Mouse (Mus musculus) limb, embryonic 11.5 days (tissue): Measurements from ENCODE around the gene Gabra6. TPM values are rescaled to one million over a fixed set of nuclear protein-coding genes. Genes with fewer than 3 reads are reported as not detected.

Experiments
- ATAC-seq: fragments of 200-750 bp; cut with Nextera tagmentation; 2 replicates; pipeline ENCODE4 v1.8.0; 2017; ENCODE audit warnings: low read depth; ENCODE audit not compliant: insufficient number of reproducible peaks, low FRiP score, low TSS enrichment
- DNase-seq: peaks from one replicate; pipeline ENCODE4 v3.0.0-alpha.2; 2015; ENCODE audit warnings: low spot score
- H3K27ac ChIP-seq: fragments of 300-500 bp; sonication (generic); replicated peaks from 2 replicates; pipeline ENCODE4 v1.5.1; 2014; ENCODE audit warnings: low read depth, mild to moderate bottlenecking, low read length
- H3K27me3 ChIP-seq: fragments of 300-500 bp; sonication (generic); 2 replicates; pipeline ENCODE4 v1.6.1; 2014; ENCODE audit warnings: mild to moderate bottlenecking, low read length, mixed read lengths; ENCODE audit not compliant: control insufficient read depth, insufficient read depth
- H3K36me3 ChIP-seq: fragments of 300-500 bp; sonication (generic); 2 replicates; pipeline ENCODE4 v1.6.1; 2014; ENCODE audit warnings: mild to moderate bottlenecking, low read length, moderate library complexity, mixed read lengths; ENCODE audit not compliant: control insufficient read depth, insufficient read depth
- H3K4me1 ChIP-seq: fragments of 300-500 bp; sonication (generic); 2 replicates; pipeline ENCODE4 v1.6.1; 2014; ENCODE audit warnings: low read length, mixed read lengths; ENCODE audit not compliant: control insufficient read depth, insufficient read depth
- H3K4me2 ChIP-seq: fragments of 300-500 bp; sonication (generic); 2 replicates; pipeline ENCODE4 v1.6.1; 2014; ENCODE audit warnings: low read depth, mild to moderate bottlenecking, moderate library complexity; ENCODE audit not compliant: severe bottlenecking
- H3K4me3 ChIP-seq: fragments of 300-500 bp; sonication (generic); 2 replicates; pipeline ENCODE4 v1.5.1; 2014; ENCODE audit warnings: low read depth, low read length
- H3K9ac ChIP-seq: fragments of 300-500 bp; sonication (generic); 2 replicates; pipeline ENCODE4 v1.6.1; 2014; ENCODE audit warnings: mild to moderate bottlenecking, low read length
- H3K9me3 ChIP-seq: fragments of 300-500 bp; sonication (generic); 2 replicates; pipeline ENCODE4 v1.6.1; 2016; ENCODE audit warnings: low read length; ENCODE audit not compliant: control insufficient read depth
- WGBS: fragments of 180-500 bp; shearing (Covaris S2); extraction: QIAGEN DNeasy Blood & Tissue Kit; methylation state at CpG from one replicate; pipeline ENCODE4 v1.1.7; 2014; 5-methylcytosine and 5-hydroxymethylcytosine counted together
- polyA plus RNA-seq: library from polyadenylated mRNA; unstranded; fragments of >200 nt; fragmentation: Nextera tagmentation; extraction: Ambion mirVana; gene quantifications from 2 replicates; pipeline ENCODE4 v1.2.1, GENCODE M21; 2014

The Gabra6 gene
- polyA plus RNA-seq, 1 experiment from 2014 or later = not detected

DNA sequence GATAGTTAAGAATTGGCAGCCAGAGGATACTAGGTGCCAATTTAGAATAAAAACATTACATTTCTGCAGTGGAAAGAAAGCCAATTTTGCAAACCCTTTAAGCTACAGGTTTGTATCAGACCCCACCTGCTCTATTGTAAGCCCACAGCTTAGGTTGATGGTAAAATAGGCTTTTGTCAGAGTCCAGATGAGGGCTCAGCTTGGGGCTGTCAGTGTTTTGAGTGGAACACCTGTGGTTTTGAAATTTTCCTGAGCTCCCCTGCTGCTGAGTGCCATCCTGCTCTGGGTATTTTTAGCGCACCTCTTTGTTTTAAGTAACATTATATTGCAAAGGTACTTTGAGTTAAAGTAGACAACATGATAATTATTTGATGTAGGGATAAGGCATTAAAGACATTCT lies 10.0 kb downstream of the Gabra6 start:
- WGBS = 59% methylated on average over 1 of the region's 1 CpGs

DNA sequence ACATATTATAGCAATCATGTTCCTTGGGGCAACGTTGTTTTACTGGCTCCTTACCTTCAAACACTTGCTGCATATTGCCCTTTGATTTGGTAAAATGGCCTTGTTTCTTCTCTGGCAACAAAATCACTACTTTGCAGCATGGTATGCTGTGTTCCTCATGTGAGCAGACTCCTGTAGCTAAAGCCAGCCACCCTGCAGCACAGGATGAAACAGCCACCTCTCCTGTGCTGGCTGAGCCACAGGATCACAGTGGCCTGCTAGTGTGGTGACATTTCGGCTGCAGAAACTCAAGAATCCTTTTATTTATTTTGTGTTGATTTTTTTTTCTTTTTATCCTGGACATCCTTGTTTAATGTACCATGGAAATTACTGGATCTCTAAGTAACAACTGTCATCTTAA lies 11.8 kb downstream of the Gabra6 start:
- Histone ChIP-seq H3K4me2 (no peak overlapping the region), H3K27ac (no peak overlapping the region), H3K9ac (no peak overlapping the region), H3K4me3 (no peak overlapping the region), H3K36me3 (no peaks in the 10 kb centered on the region), H3K4me1 (no peaks in the 10 kb centered on the region), H3K9me3 (no peaks in the 10 kb centered on the region), H3K27me3 (no peaks in the 10 kb centered on the region)
- 79% methylated on average over 2 of the region's 2 CpGs for WGBS
- no peak for ATAC-seq
- no peak for DNase-seq

More for the DNA sequence above, 10.0 kb downstream of the Gabra6 start:
- Histone ChIP-seq H3K27ac (no peak overlapping the region), H3K9ac (no peak overlapping the region), H3K36me3 (no peaks in the 10 kb centered on the region), H3K4me1 (no peaks in the 10 kb centered on the region), H3K9me3 (no peaks in the 10 kb centered on the region), H3K4me2 (no peak overlapping the region), H3K27me3 (no peaks in the 10 kb centered on the region), H3K4me3 (no peak overlapping the region)
- no peak for DNase-seq
- ATAC-seq = no peak

DNA sequence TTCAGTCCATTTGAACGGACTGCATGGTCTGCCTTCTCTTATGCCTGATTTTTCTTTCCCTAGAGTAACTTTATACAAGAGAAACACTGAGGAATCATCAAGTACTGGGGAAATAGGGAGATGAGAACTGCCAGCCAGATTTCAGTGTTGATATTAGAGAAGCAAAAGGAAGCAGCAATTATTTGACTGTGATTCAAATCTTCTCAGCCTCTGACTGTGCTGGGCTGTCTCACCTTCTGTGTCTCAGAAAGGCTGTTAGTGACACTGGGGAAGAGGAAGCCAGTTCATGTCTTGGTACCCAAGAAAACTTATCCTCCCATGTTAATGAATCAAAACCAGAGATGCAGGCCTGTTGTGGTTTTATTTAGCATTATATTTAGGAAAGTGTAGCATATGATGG lies 14.8 kb downstream of the Gabra6 start:
- no peaks in the 10 kb centered on the region for H3K4me1 ChIP-seq
- no peak overlapping the region for H3K4me3 ChIP-seq
- ATAC-seq = no peak
- H3K9ac ChIP-seq = no peak overlapping the region
- WGBS = 87% methylated on average over 1 of the region's 1 CpGs
- H3K27ac ChIP-seq = no peak overlapping the region
- no peaks in the 10 kb centered on the region for H3K36me3 ChIP-seq
- H3K9me3 ChIP-seq = no peaks in the 10 kb centered on the region
- DNase-seq = no peak
- no peak overlapping the region for H3K4me2 ChIP-seq
- H3K27me3 ChIP-seq = no peaks in the 10 kb centered on the region

DNA sequence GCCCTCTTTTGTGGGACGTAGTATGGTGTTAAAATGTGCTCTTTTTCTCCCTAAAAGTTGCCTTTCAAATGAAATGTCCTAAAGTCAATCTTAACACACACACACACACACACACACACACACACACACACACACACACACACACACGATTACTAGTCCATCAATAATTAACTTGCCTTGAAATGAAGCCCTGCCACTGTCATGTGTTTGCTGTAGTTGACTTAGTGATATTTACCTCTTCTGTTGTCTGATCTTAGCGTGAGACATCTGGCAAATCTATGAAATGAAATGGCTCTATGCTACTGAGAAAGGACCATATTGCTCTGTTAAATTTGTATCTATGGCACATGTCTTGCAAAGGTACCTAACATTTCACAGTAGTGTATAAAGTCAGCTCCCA lies 61.9 kb downstream of the Gabra6 start:
- H3K27me3 ChIP-seq = no peaks in the 10 kb centered on the region
- H3K9ac ChIP-seq = no peak overlapping the region
- ATAC-seq (no peak), DNase-seq (no peak)
- no peak overlapping the region for H3K4me3 ChIP-seq
- no peak overlapping the region for H3K27ac ChIP-seq
- 90% methylated on average over 3 of the region's 3 CpGs for WGBS
- no peaks in the 10 kb centered on the region for H3K36me3 ChIP-seq
- H3K4me1 ChIP-seq = no peaks in the 10 kb centered on the region
- H3K9me3 ChIP-seq = no peaks in the 10 kb centered on the region
- H3K4me2 ChIP-seq = no peak overlapping the region

Other genes starting within 250 kb of the Gabra6 start
- 0.37 and 0.52 TPM in 2 replicates for gene Gabra1, start 138.1 kb downstream of the Gabra6 start, polyA plus RNA-seq
- gene Gabrb2, start 98.7 kb upstream of the Gabra6 start, polyA plus RNA-seq = 0.49 and 0.71 TPM in 2 replicates